Mouse (Mus musculus) embryonic facial prominence, embryonic 14.5 days (tissue): ENCODE results near the gene Gm12248. TPM values are rescaled to one million over a fixed set of nuclear protein-coding genes. Genes with fewer than 3 reads are reported as not detected.

Source experiments
- ATAC-seq: fragments of 200-750 bp; cut with Nextera tagmentation; 2 replicates; pipeline ENCODE4 v1.8.0; 2017; ENCODE audit warnings: low read depth, moderate number of reproducible peaks, moderate TSS enrichment
- DNase-seq: peaks from one replicate; pipeline ENCODE4 v3.0.0-alpha.2; 2015; ENCODE audit warnings: low spot score
- H3K27ac ChIP-seq: fragments of 300-500 bp; sonication (generic); replicated peaks from 2 replicates; pipeline ENCODE4 v1.5.1; 2014; ENCODE audit warnings: low read depth, mild to moderate bottlenecking, low read length, moderate library complexity
- H3K27me3 ChIP-seq: fragments of 300-500 bp; sonication (generic); replicated peaks from 2 replicates; pipeline ENCODE4 v1.6.1; 2014; ENCODE audit warnings: low read length; ENCODE audit not compliant: control insufficient read depth, insufficient read depth
- H3K36me3 ChIP-seq: fragments of 300-500 bp; sonication (generic); 2 replicates; pipeline ENCODE4 v1.6.1; 2014; ENCODE audit warnings: low read length, mixed read lengths; ENCODE audit not compliant: control insufficient read depth, insufficient read depth
- H3K4me1 ChIP-seq: fragments of 300-500 bp; sonication (generic); 2 replicates; pipeline ENCODE4 v1.6.1; 2014; ENCODE audit warnings: antibody characterized with exemption, low read length; ENCODE audit not compliant: control insufficient read depth, insufficient read depth
- H3K4me2 ChIP-seq: fragments of 300-500 bp; sonication (generic); 2 replicates; pipeline ENCODE4 v1.6.1; 2014; ENCODE audit warnings: low read depth, mild to moderate bottlenecking, low read length, moderate library complexity, mixed read lengths
- H3K4me3 ChIP-seq: fragments of 300-500 bp; sonication (generic); 2 replicates; pipeline ENCODE4 v1.5.1; 2014; ENCODE audit warnings: low read depth, mild to moderate bottlenecking, low read length
- H3K9ac ChIP-seq: fragments of 300-500 bp; sonication (generic); 2 replicates; pipeline ENCODE4 v1.6.1; 2014; ENCODE audit warnings: low read depth, mild to moderate bottlenecking, low read length, moderate library complexity, mixed read lengths
- H3K9me3 ChIP-seq: fragments of 300-500 bp; sonication (generic); 2 replicates; pipeline ENCODE4 v1.6.1; 2016; ENCODE audit warnings: low read length; ENCODE audit not compliant: control insufficient read depth
- WGBS: fragments of 180-500 bp; shearing (Covaris S2); extraction: QIAGEN DNeasy Blood & Tissue Kit; methylation state at CpG from one replicate; pipeline ENCODE4 v1.1.7; 2014; 5-methylcytosine and 5-hydroxymethylcytosine counted together
- polyA plus RNA-seq: library from polyadenylated mRNA; unstranded; fragments of >200 nt; fragmentation: Nextera tagmentation; extraction: Ambion mirVana; gene quantifications from 2 replicates; pipeline ENCODE4 v1.2.1, GENCODE M21; 2014

Gene Gm12248
- polyA plus RNA-seq, 1 experiment from 2014 or later, result not detected

DNA sequence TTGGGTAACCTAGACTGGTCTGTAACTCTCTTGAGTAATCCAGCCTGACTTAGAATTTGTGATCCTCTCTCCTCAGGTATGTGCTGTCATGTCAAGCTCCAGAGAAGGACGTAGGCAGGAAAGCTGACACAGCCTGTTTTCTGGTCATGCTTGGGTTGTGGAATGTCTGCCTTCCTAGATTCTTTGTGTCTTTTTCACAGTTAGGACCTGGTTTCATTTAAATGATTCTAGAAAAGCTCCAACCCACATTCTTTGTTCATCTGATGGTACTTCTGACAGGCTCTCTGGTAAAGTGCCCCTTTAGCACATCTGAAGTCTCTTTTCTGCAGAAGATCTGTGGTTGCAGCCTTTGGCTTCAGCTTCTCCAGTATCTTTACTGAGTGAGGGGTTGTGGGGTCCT is 68.7 kb downstream of the Gm12248 start:
- H3K4me2 ChIP-seq, result no peak overlapping the region
- peaks cover 21% of the 10 kb centered on the region for H3K4me1 ChIP-seq
- DNase-seq (no peak), ATAC-seq (no peak)
- no peaks in the 10 kb centered on the region for H3K27me3 ChIP-seq
- H3K4me3 ChIP-seq, result no peak overlapping the region
- H3K9me3 ChIP-seq, result no peaks in the 10 kb centered on the region
- WGBS, result 43% methylated on average over 1 of the region's 1 CpGs
- H3K36me3 ChIP-seq, result no peaks in the 10 kb centered on the region
- no peak overlapping the region for H3K9ac ChIP-seq
- no peak overlapping the region for H3K27ac ChIP-seq

DNA sequence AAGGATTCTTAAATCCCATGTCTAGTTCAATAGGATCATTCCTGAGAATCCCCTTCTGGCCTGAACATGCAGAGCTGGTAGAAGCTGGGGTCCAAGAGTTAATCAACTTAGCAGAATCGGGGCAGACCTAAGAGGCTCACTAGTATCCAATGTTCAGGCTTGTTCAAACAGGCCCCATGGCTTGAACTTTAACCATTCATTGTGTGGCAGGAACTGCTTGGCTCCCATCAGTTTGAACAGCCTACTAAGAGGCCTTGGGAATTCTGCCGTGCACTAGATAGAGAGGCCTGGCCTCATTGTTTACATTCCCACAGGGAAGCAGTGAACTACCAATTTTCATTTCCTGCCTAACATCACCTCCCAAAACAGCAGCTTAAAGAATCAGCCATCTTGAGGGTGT is 71.3 kb downstream of the Gm12248 start:
- DNase-seq (no peak), ATAC-seq (no peak)
- no peaks in the 10 kb centered on the region for H3K27me3 ChIP-seq
- H3K4me2 ChIP-seq, result no peak overlapping the region
- peaks cover 36% of the 10 kb centered on the region for H3K4me1 ChIP-seq
- 0 out of 2 replicates have a peak overlapping the region, but pooled peaks have one; percentile 15 for H3K27ac ChIP-seq
- H3K4me3 ChIP-seq, result no peak overlapping the region
- 33% methylated on average over 2 of the region's 2 CpGs for WGBS
- H3K9me3 ChIP-seq, result no peaks in the 10 kb centered on the region
- H3K36me3 ChIP-seq, result no peaks in the 10 kb centered on the region
- H3K9ac ChIP-seq, result no peak overlapping the region

DNA sequence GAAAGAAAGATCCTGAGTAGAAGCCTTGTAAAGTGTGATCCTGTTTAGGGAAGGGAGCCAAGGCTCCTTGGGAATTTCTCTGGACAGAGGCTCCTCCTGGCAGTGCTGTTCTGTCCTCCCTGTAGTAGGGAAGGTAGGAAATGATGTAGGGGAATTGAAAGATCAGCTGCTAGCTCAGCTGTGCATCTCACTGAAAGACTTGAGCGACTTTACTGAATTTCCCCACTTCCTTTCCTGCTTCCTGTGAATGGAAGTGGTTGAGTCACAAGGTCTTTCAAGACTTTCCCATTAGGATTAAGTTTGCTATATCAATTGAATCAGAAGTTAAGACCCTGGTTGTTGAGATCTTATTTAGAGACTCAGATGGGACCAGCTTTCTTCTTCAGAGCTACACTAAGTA is 71.8 kb downstream of the Gm12248 start:
- WGBS, result 47% methylated on average over 1 of the region's 1 CpGs
- H3K4me1 ChIP-seq, result peaks cover 41% of the 10 kb centered on the region
- H3K9me3 ChIP-seq, result no peaks in the 10 kb centered on the region
- H3K27me3 ChIP-seq, result no peaks in the 10 kb centered on the region
- H3K4me3 ChIP-seq, result no peak overlapping the region
- no peak overlapping the region for H3K9ac ChIP-seq
- H3K27ac ChIP-seq, result no peak overlapping the region
- H3K4me2 ChIP-seq, result no peak overlapping the region
- H3K36me3 ChIP-seq, result no peaks in the 10 kb centered on the region
- ATAC-seq (no peak), DNase-seq (no peak)

DNA sequence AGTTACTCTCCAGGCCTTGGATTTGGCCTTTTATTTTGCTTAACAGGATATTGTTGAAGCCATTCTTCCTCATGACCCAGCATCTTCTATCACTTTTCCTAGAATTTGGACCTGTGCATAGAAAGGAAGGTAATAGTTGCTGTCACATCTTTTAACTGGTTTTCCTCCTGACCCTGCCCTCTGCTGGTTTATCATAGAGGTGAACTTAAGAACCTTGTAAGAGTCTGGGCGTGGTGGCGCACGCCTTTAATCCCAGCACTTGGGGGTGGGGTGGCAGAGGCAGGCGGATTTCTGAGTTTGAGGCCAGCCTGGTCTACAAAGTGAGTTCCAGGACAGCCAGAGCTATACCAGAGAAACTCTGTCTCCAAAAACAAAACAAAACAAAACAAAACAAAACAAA is 74.2 kb downstream of the Gm12248 start:
- H3K4me3 ChIP-seq, result no peak overlapping the region
- DNase-seq (no peak), ATAC-seq (no peak)
- H3K27ac ChIP-seq, result no peak overlapping the region
- 88% methylated on average over 4 of the region's 4 CpGs for WGBS
- no peaks in the 10 kb centered on the region for H3K9me3 ChIP-seq
- H3K36me3 ChIP-seq, result no peaks in the 10 kb centered on the region
- no peak overlapping the region for H3K9ac ChIP-seq
- no peak overlapping the region for H3K4me2 ChIP-seq
- H3K4me1 ChIP-seq, result peaks cover 30% of the 10 kb centered on the region
- no peaks in the 10 kb centered on the region for H3K27me3 ChIP-seq

DNA sequence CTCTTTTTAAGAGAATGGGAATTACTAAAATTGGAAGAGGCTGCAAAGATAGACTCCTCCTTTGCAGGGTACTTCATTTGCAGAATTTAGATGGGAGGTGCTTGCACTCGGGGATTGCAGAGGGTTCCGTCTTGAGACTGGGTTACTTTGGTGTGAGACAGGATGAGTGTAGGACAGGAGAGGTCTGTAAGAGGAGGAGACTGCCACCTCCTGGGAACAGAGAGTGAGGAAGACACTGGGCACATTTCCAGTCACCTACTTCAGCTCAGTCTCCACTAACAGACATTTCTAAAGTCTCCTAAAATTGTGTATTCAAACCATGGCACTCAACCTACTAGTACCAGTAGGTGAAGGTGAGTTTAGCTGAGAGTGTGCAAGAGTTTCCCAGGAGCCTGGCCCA is 74.6 kb downstream of the Gm12248 start:
- ATAC-seq (no peak), DNase-seq (no peak)
- Histone ChIP-seq H3K4me3 (no peak overlapping the region), H3K4me2 (no peak overlapping the region), H3K4me1 (peaks cover 30% of the 10 kb centered on the region), H3K36me3 (no peaks in the 10 kb centered on the region), H3K27me3 (no peaks in the 10 kb centered on the region), H3K27ac (no peak overlapping the region), H3K9ac (no peak overlapping the region), H3K9me3 (no peaks in the 10 kb centered on the region)
- WGBS, result 67% methylated on average over 2 of the region's 2 CpGs

DNA sequence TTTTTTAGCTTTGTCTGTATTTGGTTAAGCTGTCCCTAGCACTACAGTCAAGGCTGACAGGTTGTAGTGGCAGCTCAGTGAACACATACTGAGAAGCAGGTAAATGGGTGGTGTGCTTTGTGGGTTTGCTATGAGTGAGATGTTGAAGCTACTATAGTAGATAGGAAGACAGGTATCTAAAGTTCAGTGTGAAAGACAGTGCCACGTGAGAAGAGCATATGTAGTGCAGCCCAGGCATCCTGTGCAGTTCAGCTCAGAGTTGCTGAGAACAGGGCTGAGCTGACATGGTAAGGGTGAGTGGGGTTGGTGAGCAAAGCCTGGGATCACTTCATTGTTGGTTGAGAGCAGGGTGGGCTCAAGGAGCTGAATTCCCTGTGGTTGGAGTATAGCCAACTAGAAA is 75.5 kb downstream of the Gm12248 start:
- Histone ChIP-seq H3K36me3 (no peaks in the 10 kb centered on the region), H3K27me3 (no peaks in the 10 kb centered on the region), H3K9me3 (no peaks in the 10 kb centered on the region), H3K9ac (no peak overlapping the region), H3K4me3 (no peak overlapping the region), H3K4me2 (no peak overlapping the region), H3K27ac (peak overlapping the region; percentile 23; the same call in 1 of the 2 replicates), H3K4me1 (peaks cover 30% of the 10 kb centered on the region)
- ATAC-seq, result no peak; the same call in 1 of the 2 replicates
- DNase-seq, result no peak
- WGBS, result 60% methylated on average over 1 of the region's 1 CpGs

DNA sequence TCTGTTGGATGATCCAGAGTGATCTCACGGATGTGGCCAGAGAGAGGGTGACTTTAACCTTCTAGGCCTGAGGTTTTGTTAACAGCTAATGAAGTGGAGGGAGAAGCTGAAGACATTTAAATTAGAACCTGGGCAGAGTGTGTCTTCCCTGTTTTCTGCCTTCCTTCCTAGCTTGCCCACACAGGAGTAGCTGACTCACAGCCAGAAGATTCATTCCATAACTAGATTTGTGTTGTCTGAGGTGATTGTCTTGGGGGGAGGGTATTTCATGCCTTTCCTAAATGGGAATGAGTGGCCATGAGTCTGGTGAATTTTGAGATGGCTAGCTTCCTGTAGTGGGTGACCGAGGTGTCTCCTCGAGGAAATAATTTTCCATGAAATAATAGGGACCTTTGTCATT is 76.6 kb downstream of the Gm12248 start:
- H3K4me1 ChIP-seq, result peaks cover 26% of the 10 kb centered on the region
- 45% methylated on average over 3 of the region's 3 CpGs for WGBS
- peak overlapping the region; percentile 28; the same call in 1 of the 2 replicates for H3K27ac ChIP-seq
- H3K36me3 ChIP-seq, result no peaks in the 10 kb centered on the region
- ATAC-seq, result no peak
- no peaks in the 10 kb centered on the region for H3K9me3 ChIP-seq
- no peaks in the 10 kb centered on the region for H3K27me3 ChIP-seq
- H3K4me2 ChIP-seq, result no peak overlapping the region
- H3K9ac ChIP-seq, result no peak overlapping the region
- H3K4me3 ChIP-seq, result no peak overlapping the region
- no peak for DNase-seq

DNA sequence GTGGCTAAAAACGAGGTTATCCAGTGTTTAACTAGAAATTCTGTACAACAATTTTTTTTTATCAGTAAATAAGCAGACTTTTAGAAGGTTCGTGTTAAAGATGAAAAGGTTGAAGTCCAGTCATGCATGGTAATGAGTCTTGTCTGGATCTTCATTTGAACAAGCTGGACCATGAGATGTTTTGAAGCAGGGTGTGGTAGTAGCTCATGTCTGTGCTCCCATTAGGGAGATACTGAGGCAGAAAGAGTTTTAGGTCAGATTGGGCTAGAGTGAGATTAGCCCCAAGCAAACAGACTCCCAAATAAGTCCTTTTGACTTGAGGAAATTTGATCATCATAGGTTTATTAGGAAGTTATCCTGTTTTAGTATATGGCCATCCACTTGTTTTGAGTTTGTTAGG is 77.6 kb downstream of the Gm12248 start:
- Histone ChIP-seq H3K27me3 (no peaks in the 10 kb centered on the region), H3K27ac (no peak overlapping the region), H3K4me2 (no peak overlapping the region), H3K9ac (no peak overlapping the region), H3K4me1 (peaks cover 27% of the 10 kb centered on the region), H3K4me3 (no peak overlapping the region), H3K36me3 (no peaks in the 10 kb centered on the region), H3K9me3 (no peaks in the 10 kb centered on the region)
- DNase-seq (no peak), ATAC-seq (no peak)
- 79% methylated on average over 2 of the region's 2 CpGs for WGBS

DNA sequence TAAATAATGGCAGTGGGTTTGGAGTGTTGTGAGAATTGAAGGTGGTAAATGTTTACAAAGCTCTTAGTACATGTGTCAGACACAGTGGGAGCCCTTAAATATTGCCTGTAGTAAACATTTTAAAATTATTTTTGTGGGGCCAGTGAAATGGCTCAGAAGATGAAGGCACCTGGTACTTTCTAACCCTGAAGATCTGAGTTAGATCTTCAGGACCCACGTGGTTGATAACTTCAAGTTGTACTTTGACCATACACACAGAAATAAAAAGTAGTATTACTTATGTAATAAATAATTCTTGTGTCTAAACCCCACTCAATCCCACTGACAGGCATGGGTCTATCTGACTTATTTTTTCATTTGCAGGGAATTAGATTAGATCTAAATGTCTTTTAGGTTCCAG is 78.3 kb downstream of the Gm12248 start:
- no peak for DNase-seq
- WGBS, result 81% methylated on average over 1 of the region's 1 CpGs
- Histone ChIP-seq H3K4me2 (no peak overlapping the region), H3K36me3 (no peaks in the 10 kb centered on the region), H3K4me1 (peaks cover 27% of the 10 kb centered on the region), H3K9me3 (no peaks in the 10 kb centered on the region), H3K27ac (no peak overlapping the region), H3K9ac (no peak overlapping the region), H3K27me3 (no peaks in the 10 kb centered on the region), H3K4me3 (no peak overlapping the region)
- ATAC-seq, result no peak
